Mouse (Mus musculus) neural tube, embryonic 15.5 days (tissue): ENCODE results near the gene Pde4d. TPM values are rescaled to one million over a fixed set of nuclear protein-coding genes. Genes with fewer than 3 reads are reported as not detected.

ENCODE experiments used
- ATAC-seq: fragments of 200-750 bp; cut with Nextera tagmentation; 2 replicates; pipeline ENCODE4 v1.8.0; 2017; ENCODE audit warnings: mild to moderate bottlenecking, moderate TSS enrichment, moderate library complexity; ENCODE audit not compliant: low FRiP score
- H3K27ac ChIP-seq: fragments of 300-500 bp; sonication (generic); replicated peaks from 2 replicates; pipeline ENCODE4 v1.5.1; 2015; ENCODE audit warnings: mild to moderate bottlenecking, inconsistent platforms
- H3K27me3 ChIP-seq: fragments of 300-500 bp; sonication (generic); replicated peaks from 2 replicates; pipeline ENCODE4 v1.6.1; 2015; ENCODE audit warnings: inconsistent platforms
- H3K36me3 ChIP-seq: fragments of 300-500 bp; sonication (generic); 2 replicates; pipeline ENCODE4 v1.6.1; 2015; ENCODE audit warnings: inconsistent platforms
- H3K4me1 ChIP-seq: fragments of 300-500 bp; sonication (generic); 2 replicates; pipeline ENCODE4 v1.6.1; 2015; ENCODE audit warnings: inconsistent platforms
- H3K4me2 ChIP-seq: fragments of 300-500 bp; sonication (generic); 2 replicates; pipeline ENCODE4 v1.6.1; 2015; ENCODE audit warnings: inconsistent platforms, mild to moderate bottlenecking, moderate library complexity
- H3K4me3 ChIP-seq: fragments of 300-500 bp; sonication (generic); replicated peaks from 2 replicates; pipeline ENCODE4 v1.5.1; 2015; ENCODE audit warnings: mild to moderate bottlenecking, inconsistent platforms
- H3K9ac ChIP-seq: fragments of 300-500 bp; sonication (generic); replicated peaks from 2 replicates; pipeline ENCODE4 v1.6.1; 2015; ENCODE audit warnings: mild to moderate bottlenecking, inconsistent platforms
- H3K9me3 ChIP-seq: fragments of 300-500 bp; sonication (generic); replicated peaks from 2 replicates; pipeline ENCODE4 v1.6.1; 2016; ENCODE audit warnings: inconsistent platforms
- WGBS: fragments of 180-500 bp; shearing (Covaris S2); methylation state at CpG from one replicate; pipeline ENCODE4 v1.1.7; 2015; ENCODE audit warnings: mixed read lengths; 5-methylcytosine and 5-hydroxymethylcytosine counted together
- polyA plus RNA-seq: library from polyadenylated mRNA; unstranded; fragments of >200 nt; fragmentation: Nextera tagmentation; extraction: Ambion mirVana; gene quantifications from 2 replicates; pipeline ENCODE4 v1.2.1, GENCODE M21; 2015

The Pde4d gene
- polyA plus RNA-seq, 1 experiment from 2014 or later = 20.7 TPM

DNA sequence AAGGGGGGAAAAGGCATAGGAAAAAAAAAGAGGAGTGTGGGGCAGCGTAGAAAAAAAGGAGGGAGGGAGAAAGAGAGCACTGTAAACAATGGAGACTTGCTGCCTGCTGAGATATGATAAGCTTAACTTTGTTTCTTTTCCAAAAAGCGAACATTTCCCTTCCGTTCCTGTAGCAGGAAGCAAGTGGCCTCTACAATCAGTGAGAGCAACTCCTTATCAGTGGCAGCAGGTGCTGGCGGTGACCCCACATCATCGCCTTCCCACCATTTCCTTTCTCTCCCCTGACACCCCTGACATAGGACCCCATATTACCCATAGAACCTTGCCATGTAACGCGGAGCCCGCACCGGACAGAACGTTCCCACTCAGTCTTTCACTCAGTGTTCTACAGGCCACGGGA lies 197.5 kb downstream of the Pde4d start:
- Histone ChIP-seq H3K9me3 (no peaks in the 10 kb centered on the region), H3K4me2 (no peak overlapping the region), H3K4me1 (no peaks in the 10 kb centered on the region), H3K27me3 (no peaks in the 10 kb centered on the region), H3K4me3 (no peak overlapping the region), H3K9ac (no peak overlapping the region), H3K27ac (no peak overlapping the region), H3K36me3 (no peaks in the 10 kb centered on the region)
- ATAC-seq = no peak
- WGBS = 85% methylated on average over 11 of the region's 11 CpGs

DNA sequence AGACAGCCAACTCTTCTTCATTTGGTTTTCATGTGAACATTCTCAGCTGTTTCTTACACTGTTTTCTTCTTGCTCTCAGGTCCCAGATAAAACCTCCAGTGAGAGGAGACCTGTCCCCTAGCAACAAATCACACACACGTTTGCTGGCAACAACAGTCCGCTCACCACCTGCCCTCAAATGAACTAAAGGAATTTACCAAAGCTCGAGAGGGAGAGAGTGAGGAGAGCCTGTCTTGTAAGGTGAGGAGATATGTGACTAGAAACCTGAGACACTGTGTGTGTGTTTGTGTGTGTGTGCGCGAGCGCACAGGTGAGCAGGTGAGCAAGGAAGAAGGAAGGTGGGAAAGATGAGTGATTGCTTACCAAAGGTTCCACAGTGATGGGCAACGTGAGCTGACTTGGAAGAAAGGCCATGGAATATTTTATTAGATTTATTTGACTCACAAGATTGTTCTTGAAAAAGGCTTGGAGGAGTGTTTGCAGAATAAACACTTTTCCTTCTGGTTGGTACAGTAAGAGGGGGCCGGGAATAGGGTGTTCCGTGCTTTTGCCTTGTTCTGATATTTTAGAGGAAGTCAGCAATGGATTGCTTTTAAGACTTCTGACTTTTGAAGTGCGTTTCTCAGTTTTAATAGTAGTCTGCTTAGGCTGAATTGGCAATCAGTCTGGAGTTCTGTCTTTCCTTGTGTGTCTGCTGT lies 204.4 kb downstream of the Pde4d start:
- 80% methylated on average over 10 of the region's 10 CpGs for WGBS
- no peaks in the 10 kb centered on the region for H3K36me3 ChIP-seq
- no peaks in the 10 kb centered on the region for H3K9me3 ChIP-seq
- no peak overlapping the region for H3K4me3 ChIP-seq
- H3K27me3 ChIP-seq = no peaks in the 10 kb centered on the region
- no peaks in the 10 kb centered on the region for H3K4me1 ChIP-seq
- H3K9ac ChIP-seq = no peak overlapping the region
- H3K27ac ChIP-seq = no peak overlapping the region
- no peak for ATAC-seq
- H3K4me2 ChIP-seq = no peak overlapping the region

DNA sequence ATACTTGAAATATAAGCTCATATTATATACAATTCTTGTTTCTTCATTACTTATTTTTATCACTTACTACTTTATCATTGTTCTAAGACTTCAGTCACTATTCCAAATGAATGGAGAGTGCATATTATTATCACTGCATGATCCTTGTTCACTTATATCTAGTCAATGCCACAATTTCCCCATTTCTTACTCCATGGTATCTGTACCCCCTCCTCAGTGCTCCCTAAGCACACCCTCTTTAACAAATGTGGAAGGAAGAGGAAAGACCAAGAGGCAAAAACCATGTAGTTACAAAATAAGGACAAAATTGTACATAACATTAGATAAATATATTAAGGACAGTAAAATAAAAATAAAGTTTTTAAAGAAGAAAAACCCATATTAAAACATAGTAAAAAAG lies 216.8 kb downstream of the Pde4d start:
- Histone ChIP-seq H3K9me3 (no peaks in the 10 kb centered on the region), H3K27ac (no peak overlapping the region), H3K36me3 (no peaks in the 10 kb centered on the region), H3K4me2 (no peak overlapping the region), H3K4me3 (no peak overlapping the region), H3K4me1 (no peaks in the 10 kb centered on the region), H3K9ac (no peak overlapping the region), H3K27me3 (no peaks in the 10 kb centered on the region)
- no peak for ATAC-seq

DNA sequence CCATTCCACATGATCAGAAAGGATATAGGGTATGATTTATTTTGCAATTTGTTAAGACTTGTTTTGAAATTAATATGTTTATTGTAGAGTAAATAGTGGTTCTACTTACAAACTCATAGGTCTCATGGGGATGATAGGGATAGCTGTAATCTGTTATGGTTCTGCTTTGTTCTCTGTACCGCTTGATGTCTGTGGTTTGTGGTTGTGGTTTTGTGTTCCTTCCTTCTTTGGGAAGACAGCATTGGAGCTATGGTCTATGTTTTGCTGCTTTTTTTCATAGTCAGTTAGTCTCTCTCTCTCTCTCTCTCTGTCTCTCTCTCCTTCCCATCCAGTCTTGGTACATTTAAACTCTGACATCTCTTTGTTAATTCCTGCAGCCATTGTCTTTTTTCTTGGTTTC lies 217.3 kb downstream of the Pde4d start:
- WGBS = 100% methylated on average over 1 of the region's 1 CpGs

DNA sequence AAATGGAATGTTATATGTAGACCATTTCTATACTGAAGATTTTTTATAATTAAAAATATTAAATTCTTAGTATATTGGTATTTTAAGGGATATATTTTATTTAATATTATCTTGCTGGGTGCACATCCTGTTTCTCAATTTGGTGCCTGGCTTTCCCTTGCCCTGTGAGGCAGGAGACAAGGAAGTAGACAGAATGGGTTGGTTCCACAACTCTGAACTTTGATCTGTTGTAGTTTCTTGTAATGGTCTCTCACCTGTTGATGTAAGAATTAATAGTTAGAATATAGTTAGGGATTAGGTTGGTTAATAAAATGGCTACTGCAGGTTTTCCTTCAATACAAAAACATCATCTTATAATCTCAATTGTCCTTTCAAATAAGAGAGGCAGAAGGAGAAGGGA lies 227.3 kb downstream of the Pde4d start:
- H3K9me3 ChIP-seq = no peaks in the 10 kb centered on the region
- H3K27me3 ChIP-seq = no peaks in the 10 kb centered on the region
- H3K36me3 ChIP-seq = no peaks in the 10 kb centered on the region
- no peak overlapping the region for H3K27ac ChIP-seq
- no peak overlapping the region for H3K9ac ChIP-seq
- H3K4me2 ChIP-seq = no peak overlapping the region
- no peak overlapping the region for H3K4me3 ChIP-seq
- no peaks in the 10 kb centered on the region for H3K4me1 ChIP-seq
- ATAC-seq = no peak

More for the DNA sequence above, 217.3 kb downstream of the Pde4d start:
- H3K4me1 ChIP-seq = no peaks in the 10 kb centered on the region
- no peak overlapping the region for H3K9ac ChIP-seq
- no peak for ATAC-seq
- no peak overlapping the region for H3K4me3 ChIP-seq
- H3K4me2 ChIP-seq = no peak overlapping the region
- H3K36me3 ChIP-seq = no peaks in the 10 kb centered on the region
- no peaks in the 10 kb centered on the region for H3K9me3 ChIP-seq
- H3K27me3 ChIP-seq = no peaks in the 10 kb centered on the region
- H3K27ac ChIP-seq = no peak overlapping the region

DNA sequence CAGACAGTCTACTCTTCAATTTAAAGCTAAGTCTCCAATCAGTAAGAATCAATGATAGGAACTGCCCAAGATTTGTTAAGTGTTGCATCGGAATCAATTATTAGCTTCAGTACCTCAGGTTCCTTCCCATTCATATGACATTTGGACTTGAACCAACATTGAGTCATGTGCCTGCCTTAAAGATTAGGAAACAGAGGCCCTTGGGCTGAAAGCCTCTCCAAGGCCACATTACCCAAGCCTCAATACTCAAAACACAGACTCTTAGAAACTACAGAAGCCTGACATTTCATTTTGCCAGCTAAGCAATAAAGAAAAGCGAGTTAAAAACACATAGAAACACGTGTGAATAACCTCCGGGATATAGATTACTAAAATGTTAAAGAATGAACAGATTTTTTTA lies 233.3 kb downstream of the Pde4d start:
- H3K4me2 ChIP-seq = no peak overlapping the region
- ATAC-seq = no peak

DNA sequence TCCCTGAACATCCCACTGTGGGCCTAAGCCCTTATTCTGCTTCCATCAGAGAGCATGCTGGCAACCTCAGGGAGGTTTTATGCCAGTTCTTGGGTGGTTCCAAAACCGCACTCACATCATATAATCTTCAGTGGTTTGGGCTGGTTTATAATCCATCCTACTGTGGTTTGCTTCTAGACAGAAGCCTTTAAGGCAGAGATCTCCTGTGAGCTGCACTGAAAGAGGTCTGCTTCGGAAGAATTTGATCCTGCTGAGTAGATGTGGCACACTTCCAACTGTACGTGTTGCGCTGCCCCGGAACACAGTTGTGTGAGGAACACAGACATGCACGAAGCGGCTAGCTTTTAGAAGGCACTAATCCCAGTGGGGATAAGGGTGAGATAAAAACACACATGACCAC lies 236.1 kb downstream of the Pde4d start:
- no peak overlapping the region for H3K4me3 ChIP-seq
- WGBS = 87% methylated on average over 7 of the region's 7 CpGs
- no peaks in the 10 kb centered on the region for H3K9me3 ChIP-seq
- ATAC-seq = no peak
- no peak overlapping the region for H3K27ac ChIP-seq
- no peaks in the 10 kb centered on the region for H3K4me1 ChIP-seq
- no peaks in the 10 kb centered on the region for H3K36me3 ChIP-seq
- no peaks in the 10 kb centered on the region for H3K27me3 ChIP-seq
- H3K4me2 ChIP-seq = no peak overlapping the region
- H3K9ac ChIP-seq = no peak overlapping the region

More for the DNA sequence above, 233.3 kb downstream of the Pde4d start:
- Histone ChIP-seq H3K4me3 (no peak overlapping the region), H3K9ac (no peak overlapping the region), H3K4me1 (no peaks in the 10 kb centered on the region), H3K9me3 (no peaks in the 10 kb centered on the region), H3K36me3 (no peaks in the 10 kb centered on the region), H3K27me3 (no peaks in the 10 kb centered on the region), H3K27ac (no peak overlapping the region)
- WGBS = 87% methylated on average over 4 of the region's 4 CpGs

DNA sequence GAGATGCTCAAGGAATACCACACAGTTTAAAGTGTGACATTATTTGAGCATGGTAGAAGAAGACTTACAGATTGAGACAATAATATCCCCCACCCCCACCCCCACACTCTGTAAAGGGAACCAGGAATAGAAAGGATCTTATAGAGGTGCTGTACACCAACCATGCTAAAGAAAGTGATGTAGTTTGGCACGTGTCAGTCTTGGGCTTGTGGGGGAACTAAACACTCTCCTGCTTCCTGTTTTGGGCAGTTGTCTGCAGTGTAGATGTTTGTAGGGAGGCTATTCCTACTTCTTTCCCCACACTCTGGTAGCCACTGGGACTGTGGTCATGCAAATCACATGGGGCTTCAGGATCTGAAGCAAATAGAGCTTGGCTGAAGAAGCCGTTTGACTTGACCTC lies 236.5 kb downstream of the Pde4d start:
- Histone ChIP-seq H3K36me3 (no peaks in the 10 kb centered on the region), H3K4me2 (no peak overlapping the region), H3K4me3 (no peak overlapping the region), H3K27ac (no peak overlapping the region), H3K9ac (no peak overlapping the region), H3K27me3 (no peaks in the 10 kb centered on the region), H3K4me1 (no peaks in the 10 kb centered on the region), H3K9me3 (no peaks in the 10 kb centered on the region)
- WGBS = 89% methylated on average over 2 of the region's 2 CpGs
- no peak for ATAC-seq

DNA sequence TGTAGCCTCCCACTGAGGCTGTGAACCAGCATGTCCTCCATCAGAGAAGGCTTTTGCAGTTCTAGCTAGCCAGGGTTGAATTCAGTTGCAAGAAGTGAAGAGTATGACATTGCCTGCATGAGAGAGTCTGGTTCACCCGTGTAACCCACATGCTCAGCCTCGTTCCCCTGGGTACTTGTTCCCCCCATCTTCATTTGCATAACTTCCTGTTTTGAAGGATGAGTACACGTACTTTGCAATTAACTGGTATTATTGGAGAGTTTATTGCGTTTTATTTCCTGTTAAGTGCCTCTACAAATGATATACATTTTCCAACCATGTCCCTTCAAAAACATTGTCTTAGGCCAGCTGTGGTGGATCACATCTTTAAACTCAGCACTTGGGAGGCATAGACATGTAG lies 237.1 kb downstream of the Pde4d start:
- H3K9ac ChIP-seq = no peak overlapping the region
- H3K27ac ChIP-seq = no peak overlapping the region
- no peak for ATAC-seq
- no peaks in the 10 kb centered on the region for H3K4me1 ChIP-seq
- no peaks in the 10 kb centered on the region for H3K27me3 ChIP-seq
- no peaks in the 10 kb centered on the region for H3K9me3 ChIP-seq
- WGBS = 64% methylated on average over 4 of the region's 4 CpGs
- H3K4me2 ChIP-seq = no peak overlapping the region
- H3K4me3 ChIP-seq = no peak overlapping the region
- no peaks in the 10 kb centered on the region for H3K36me3 ChIP-seq

DNA sequence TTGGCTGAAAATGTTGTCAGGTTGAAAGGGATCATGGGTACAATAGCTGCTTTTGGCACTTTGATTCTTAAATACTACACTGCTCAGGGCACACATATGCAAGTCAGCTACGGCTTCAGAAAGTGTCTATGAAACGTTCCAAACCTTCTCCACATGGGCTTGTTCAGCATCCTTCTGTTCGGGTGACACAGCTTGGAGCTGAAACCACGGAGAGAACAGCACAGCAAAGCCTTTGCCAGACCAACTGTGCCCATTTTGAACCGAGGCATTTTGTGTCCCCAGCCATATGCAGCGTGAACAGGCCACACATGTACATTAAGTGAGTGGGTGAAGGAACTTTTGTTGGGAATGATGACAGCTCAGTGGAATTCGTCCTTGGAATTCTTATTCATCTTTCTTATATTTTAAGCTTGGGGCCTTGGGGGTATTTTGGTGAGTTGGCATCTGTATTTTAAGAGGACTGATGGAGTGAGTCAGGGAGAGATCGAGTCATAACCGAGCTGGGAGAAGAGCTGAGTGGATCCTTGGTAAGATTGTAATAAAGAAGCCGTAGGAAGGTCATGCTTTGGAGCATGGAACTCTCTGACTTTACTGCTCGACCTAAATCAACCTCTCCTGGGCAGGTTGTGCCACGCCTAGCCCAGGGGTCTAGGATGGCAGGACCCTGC lies 243.3 kb downstream of the Pde4d start:
- H3K27ac ChIP-seq = no peak overlapping the region
- no peak overlapping the region for H3K4me2 ChIP-seq
- ATAC-seq = no peak
- whole genome bisulfite sequencing = 87% methylated on average over 12 of the region's 12 CpGs
- H3K9ac ChIP-seq = no peak overlapping the region
- no peak overlapping the region for H3K4me3 ChIP-seq
- H3K4me1 ChIP-seq = no peaks in the 10 kb centered on the region
- no peaks in the 10 kb centered on the region for H3K27me3 ChIP-seq
- no peaks in the 10 kb centered on the region for H3K9me3 ChIP-seq
- H3K36me3 ChIP-seq = no peaks in the 10 kb centered on the region

DNA sequence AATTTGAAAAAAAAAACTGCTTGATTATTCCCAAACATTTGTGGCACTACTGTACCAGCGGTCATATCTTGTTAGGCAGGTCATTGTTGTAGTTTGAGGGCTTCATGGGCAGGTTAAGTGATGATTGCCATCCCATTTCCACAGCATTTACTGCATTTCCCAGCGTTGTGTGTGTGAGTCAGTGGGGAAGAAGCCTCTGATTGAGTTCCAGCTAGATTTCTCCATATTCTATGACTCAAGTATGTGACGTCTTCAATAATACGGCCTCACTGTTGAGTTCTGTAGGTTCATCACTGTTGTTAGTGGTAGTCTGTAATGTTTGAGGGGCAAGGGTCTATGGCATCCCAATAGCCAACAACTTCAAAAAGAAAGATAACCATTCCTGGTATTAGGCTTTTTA lies 255.7 kb downstream of the Pde4d start:
- H3K9me3 ChIP-seq = no peaks in the 10 kb centered on the region
- no peak for ATAC-seq
- H3K4me3 ChIP-seq = no peak overlapping the region
- WGBS = 87% methylated on average over 4 of the region's 4 CpGs
- H3K27me3 ChIP-seq = no peaks in the 10 kb centered on the region
- no peak overlapping the region for H3K27ac ChIP-seq
- H3K36me3 ChIP-seq = no peaks in the 10 kb centered on the region
- H3K4me1 ChIP-seq = no peaks in the 10 kb centered on the region
- H3K4me2 ChIP-seq = no peak overlapping the region
- no peak overlapping the region for H3K9ac ChIP-seq

DNA sequence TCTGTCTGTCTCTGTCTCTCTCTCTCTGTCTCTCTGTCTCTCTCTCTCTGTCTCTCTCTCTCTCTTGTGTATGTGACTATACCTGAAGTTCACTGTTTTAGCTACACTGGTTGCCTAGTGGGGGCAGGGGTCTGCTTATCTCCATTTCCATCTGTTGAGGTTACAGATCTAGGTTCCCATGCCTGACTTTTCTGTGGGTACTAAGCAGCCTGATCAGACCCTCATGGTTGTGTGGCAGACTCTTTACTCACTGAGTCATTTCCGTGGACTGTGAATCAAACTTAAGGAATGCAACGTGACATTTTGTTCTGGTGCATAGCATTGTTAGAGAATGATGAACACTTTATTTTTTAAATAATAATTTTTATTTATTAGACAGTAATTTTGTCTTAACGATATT lies 264.3 kb downstream of the Pde4d start:
- ATAC-seq = no peak
- no peaks in the 10 kb centered on the region for H3K9me3 ChIP-seq
- no peak overlapping the region for H3K9ac ChIP-seq
- WGBS = 91% methylated on average over 3 of the region's 3 CpGs
- H3K27ac ChIP-seq = no peak overlapping the region
- no peak overlapping the region for H3K4me2 ChIP-seq
- H3K4me1 ChIP-seq = no peaks in the 10 kb centered on the region
- H3K4me3 ChIP-seq = no peak overlapping the region
- H3K27me3 ChIP-seq = no peaks in the 10 kb centered on the region
- H3K36me3 ChIP-seq = no peaks in the 10 kb centered on the region
